Mouse (Mus musculus): ENCODE results near the gene P2rx7. TPM values are rescaled to one million over a fixed set of nuclear protein-coding genes. Genes with fewer than 3 reads are reported as not detected.
A peak's percentile ranks its signal among the peaks of the same experiment; 100 is the strongest.
"Not testable (repeated sequence)": the region's sequence is repeated elsewhere in the genome, so short reads cannot be mapped to it uniquely, and the experiment has no call there.

The P2rx7 gene
- total RNA-seq, 1 experiment from 2014 or later = 4.8 TPM

GRCm38 (mm10) chr5:122671641-122672040, 27.9 kb downstream of the P2rx7 start:
- not testable (repeated sequence) for ATAC-seq (replicated peaks in 1 of 2; ENCODE audit: insufficient read depth in 1 of 2, low FRiP score in 2 of 2, low TSS enrichment in 1 of 2, low read depth in 1 of 2, poor library complexity in 2 of 2, severe bottlenecking in 2 of 2)

GRCm38 (mm10) chr5:122672298-122672697, 28.6 kb downstream of the P2rx7 start:
- no peak for ATAC-seq (replicated peaks in 1 of 2; ENCODE audit: insufficient read depth in 1 of 2, low FRiP score in 2 of 2, low TSS enrichment in 1 of 2, low read depth in 1 of 2, poor library complexity in 2 of 2, severe bottlenecking in 2 of 2)

GRCm38 (mm10) chr5:122676002-122676401, 32.3 kb downstream of the P2rx7 start:
- ATAC-seq (replicated peaks in 1 of 2; ENCODE audit: insufficient read depth in 1 of 2, low FRiP score in 2 of 2, low TSS enrichment in 1 of 2, low read depth in 1 of 2, poor library complexity in 2 of 2, severe bottlenecking in 2 of 2) = no peak

GRCm38 (mm10) chr5:122677983-122678382, 34.3 kb downstream of the P2rx7 start:
- ATAC-seq (replicated peaks in 1 of 2; ENCODE audit: insufficient read depth in 1 of 2, low FRiP score in 2 of 2, low TSS enrichment in 1 of 2, low read depth in 1 of 2, poor library complexity in 2 of 2, severe bottlenecking in 2 of 2) = peak; percentile 72 to 74

- no peak for ATAC-seq (replicated peaks in 1 of 2; ENCODE audit: insufficient read depth in 1 of 2, low FRiP score in 2 of 2, low TSS enrichment in 1 of 2, low read depth in 1 of 2, poor library complexity in 2 of 2, severe bottlenecking in 2 of 2)
Measured at GRCm38 (mm10) chr5:122679881-122680280, 36.2 kb downstream of the P2rx7 start.

- ATAC-seq (replicated peaks in 1 of 2; ENCODE audit: insufficient read depth in 1 of 2, low FRiP score in 2 of 2, low TSS enrichment in 1 of 2, low read depth in 1 of 2, poor library complexity in 2 of 2, severe bottlenecking in 2 of 2) = no peak
Measured at GRCm38 (mm10) chr5:122681276-122681675, 37.6 kb downstream of the P2rx7 start.

GRCm38 (mm10) chr5:122683926-122684325, 40.2 kb downstream of the P2rx7 start:
- ATAC-seq (replicated peaks in 1 of 2; ENCODE audit: insufficient read depth in 1 of 2, low FRiP score in 2 of 2, low TSS enrichment in 1 of 2, low read depth in 1 of 2, poor library complexity in 2 of 2, severe bottlenecking in 2 of 2) = peak; percentile 65 to 73

GRCm38 (mm10) chr5:122687391-122687790, 43.7 kb downstream of the P2rx7 start:
- no peak for ATAC-seq (replicated peaks in 1 of 2; ENCODE audit: insufficient read depth in 1 of 2, low FRiP score in 2 of 2, low TSS enrichment in 1 of 2, low read depth in 1 of 2, poor library complexity in 2 of 2, severe bottlenecking in 2 of 2)

GRCm38 (mm10) chr5:122689153-122689552, 45.4 kb downstream of the P2rx7 start:
- ATAC-seq (replicated peaks in 1 of 2; ENCODE audit: insufficient read depth in 1 of 2, low FRiP score in 2 of 2, low TSS enrichment in 1 of 2, low read depth in 1 of 2, poor library complexity in 2 of 2, severe bottlenecking in 2 of 2) = no peak

GRCm38 (mm10) chr5:122690486-122690885, 46.8 kb downstream of the P2rx7 start:
- no peak for ATAC-seq (replicated peaks in 1 of 2; ENCODE audit: insufficient read depth in 1 of 2, low FRiP score in 2 of 2, low TSS enrichment in 1 of 2, low read depth in 1 of 2, poor library complexity in 2 of 2, severe bottlenecking in 2 of 2)

- ATAC-seq (replicated peaks in 1 of 2; ENCODE audit: insufficient read depth in 1 of 2, low FRiP score in 2 of 2, low TSS enrichment in 1 of 2, low read depth in 1 of 2, poor library complexity in 2 of 2, severe bottlenecking in 2 of 2) = no peak
Measured at GRCm38 (mm10) chr5:122693431-122694207, 49.9 kb downstream of the P2rx7 start.

GRCm38 (mm10) chr5:122695516-122695915, 51.8 kb downstream of the P2rx7 start:
- ATAC-seq (replicated peaks in 1 of 2; ENCODE audit: insufficient read depth in 1 of 2, low FRiP score in 2 of 2, low TSS enrichment in 1 of 2, low read depth in 1 of 2, poor library complexity in 2 of 2, severe bottlenecking in 2 of 2) = no peak

- ATAC-seq (replicated peaks in 1 of 2; ENCODE audit: insufficient read depth in 1 of 2, low FRiP score in 2 of 2, low TSS enrichment in 1 of 2, low read depth in 1 of 2, poor library complexity in 2 of 2, severe bottlenecking in 2 of 2) = no peak
Measured at GRCm38 (mm10) chr5:122698041-122698700, 54.5 kb downstream of the P2rx7 start.

GRCm38 (mm10) chr5:122698701-122699060, 55.0 kb downstream of the P2rx7 start:
- ATAC-seq (replicated peaks in 1 of 2; ENCODE audit: insufficient read depth in 1 of 2, low FRiP score in 2 of 2, low TSS enrichment in 1 of 2, low read depth in 1 of 2, poor library complexity in 2 of 2, severe bottlenecking in 2 of 2) = no peak

- ATAC-seq (replicated peaks in 1 of 2; ENCODE audit: insufficient read depth in 1 of 2, low FRiP score in 2 of 2, low TSS enrichment in 1 of 2, low read depth in 1 of 2, poor library complexity in 2 of 2, severe bottlenecking in 2 of 2) = no peak
Measured at GRCm38 (mm10) chr5:122700109-122700836, 56.6 kb downstream of the P2rx7 start.

- ATAC-seq (replicated peaks in 1 of 2; ENCODE audit: insufficient read depth in 1 of 2, low FRiP score in 2 of 2, low TSS enrichment in 1 of 2, low read depth in 1 of 2, poor library complexity in 2 of 2, severe bottlenecking in 2 of 2) = 0 out of 4 replicates have a peak, but pooled peaks of 1 of the 2 experiments have one; percentile 21
Measured at GRCm38 (mm10) chr5:122700837-122701212, 57.1 kb downstream of the P2rx7 start.

- no peak for ATAC-seq (replicated peaks in 1 of 2; ENCODE audit: insufficient read depth in 1 of 2, low FRiP score in 2 of 2, low TSS enrichment in 1 of 2, low read depth in 1 of 2, poor library complexity in 2 of 2, severe bottlenecking in 2 of 2)
Measured at GRCm38 (mm10) chr5:122702156-122702555, 58.4 kb downstream of the P2rx7 start.

- ATAC-seq (replicated peaks in 1 of 2; ENCODE audit: insufficient read depth in 1 of 2, low FRiP score in 2 of 2, low TSS enrichment in 1 of 2, low read depth in 1 of 2, poor library complexity in 2 of 2, severe bottlenecking in 2 of 2) = no peak
Measured at GRCm38 (mm10) chr5:122703574-122703973, 59.9 kb downstream of the P2rx7 start.

Measured in hematopoietic stem cell, adult 5-6 weeks (primary cell).